Mouse (Mus musculus) layer of hippocampus, adult 6 months (tissue): Measurements from ENCODE around the gene Gm13178. TPM values are rescaled to one million over a fixed set of nuclear protein-coding genes. Genes with fewer than 3 reads are reported as not detected.

ENCODE experiments used
- long read RNA-seq, 2 experiments: library from polyadenylated mRNA; unstranded; transcript quantifications; one replicate each; pipeline ENCODE4 v2.0.0; 2019 to 2020
- polyA plus RNA-seq: library from polyadenylated mRNA; unstranded; fragments of <200 nt; fragmentation: Nextera tagmentation; gene quantifications from 2 replicates; pipeline ENCODE4 v1.2.3, GENCODE M21; 2021

Gene Gm13178
- polyA plus RNA-seq, result not detected in 2 replicates
- long read RNA-seq, experiment 1, result 0 reads
- long read RNA-seq, experiment 2, result 0 reads

DNA sequence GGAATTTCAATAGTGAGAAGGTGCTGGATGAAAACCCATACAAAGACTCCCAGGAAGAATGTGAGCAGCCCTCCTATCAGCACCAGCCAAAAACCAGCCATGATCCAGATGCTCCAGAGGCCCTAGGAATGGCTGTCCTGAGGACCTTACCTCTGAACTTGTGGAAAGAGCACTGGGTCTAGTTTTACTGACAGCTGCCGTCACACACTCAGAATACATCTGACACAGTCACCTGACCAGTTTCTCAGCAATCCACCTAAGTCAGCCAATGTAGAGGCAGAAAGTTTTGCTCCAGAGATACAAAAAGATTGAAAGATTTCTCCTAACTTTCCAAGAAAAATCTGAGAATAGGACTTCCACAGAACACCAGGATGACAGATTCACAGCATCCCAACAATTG, at the start of gene Gm13178:
TSS of gene Gm13178 (minus strand) at position 101 of the 400 bp plus-strand sequence.

GRCm38 (mm10) chr4:144686268-144686667, 34.9 kb downstream of the Gm13178 start, which contains the start of gene Gm436:
Gene Gm436, minus strand, starts transcription at chr4:144686368.

Other genes with a start within 250 kb of the Gm13178 start
- not detected in 2 replicates for gene 9430007A20Rik, start 201.6 kb downstream of the Gm13178 start, polyA plus RNA-seq
- not detected in 2 replicates for gene Gm13124, start 156.3 kb downstream of the Gm13178 start, polyA plus RNA-seq
- not detected in 2 replicates for gene Aadacl4, start 107.7 kb downstream of the Gm13178 start, polyA plus RNA-seq
- not detected in 2 replicates for gene Gm436, start 35.0 kb downstream of the Gm13178 start, polyA plus RNA-seq
- not detected in 2 replicates for gene Gm438, start 65.2 kb upstream of the Gm13178 start, polyA plus RNA-seq
- 68.9 and 103 TPM in 2 replicates for gene Dhrs3, start 171.4 kb upstream of the Gm13178 start, polyA plus RNA-seq